Mouse (Mus musculus) spleen, embryonic (tissue): ENCODE data around the gene Srek1.

Source experiments
- CTCF ChIA-PET: fragments of 350-600 bp; sonication (Branson Sonifier 250); formaldehyde crosslinking; loops from one replicate; lab custom pipeline; 2022; lab: Charles Lee

Gene Srek1

DNA sequence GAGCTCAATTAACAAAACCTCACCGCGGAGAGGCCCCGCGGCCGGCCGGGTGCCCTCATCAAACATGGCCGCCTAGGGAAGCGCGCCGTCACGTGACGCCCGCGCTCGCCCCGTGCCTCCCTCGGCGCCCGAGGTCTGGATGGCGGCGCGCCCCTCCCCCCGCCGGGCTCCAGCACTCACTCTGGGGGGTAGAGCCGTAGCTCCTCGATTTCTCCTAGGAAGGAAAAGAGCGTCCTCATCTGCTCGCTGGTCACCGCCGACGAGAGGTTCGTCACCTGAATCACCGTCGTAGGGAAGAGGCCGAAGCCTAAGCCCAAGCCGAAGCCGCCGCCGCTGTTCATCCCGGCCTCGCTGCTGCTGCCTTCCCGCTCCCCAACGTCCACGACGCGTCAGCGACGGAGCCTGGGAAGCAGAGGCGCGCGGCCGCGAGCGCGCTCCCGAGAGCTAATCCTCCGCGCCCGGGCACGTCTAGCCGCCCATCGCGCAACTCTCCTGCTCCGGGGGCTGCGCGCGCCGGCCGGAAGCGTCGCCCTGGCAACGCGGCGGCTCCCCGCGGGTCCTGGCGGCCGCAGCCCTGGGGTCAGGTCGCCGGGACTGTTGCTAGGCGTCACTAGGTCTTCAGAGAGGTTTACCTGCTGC is at the start of gene Srek1:
TSS of gene Srek1 (minus strand) at position 490 of the 639 bp plus-strand sequence.
- CTCF ChIA-PET = no interaction called here

DNA sequence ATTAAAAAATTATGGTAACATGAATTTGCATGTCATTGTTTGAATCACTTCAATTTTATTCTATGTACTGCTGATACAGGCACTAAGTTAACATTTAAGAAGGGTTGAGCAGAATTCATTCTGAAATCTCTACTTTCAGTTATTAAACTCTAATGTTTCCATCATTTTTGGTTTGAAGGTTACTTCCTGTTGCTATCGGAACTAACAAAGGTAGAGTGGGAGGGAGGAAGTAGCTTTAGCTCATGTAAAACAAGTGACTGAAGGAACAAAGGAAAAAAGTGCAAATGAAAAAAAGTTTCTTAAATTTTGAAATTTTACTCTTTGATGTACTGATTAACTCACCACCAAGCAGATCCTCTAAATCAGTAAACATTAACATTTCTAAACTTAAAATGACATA is 47.9 kb upstream of the Srek1 start:
- CTCF ChIA-PET = no interaction called here

DNA sequence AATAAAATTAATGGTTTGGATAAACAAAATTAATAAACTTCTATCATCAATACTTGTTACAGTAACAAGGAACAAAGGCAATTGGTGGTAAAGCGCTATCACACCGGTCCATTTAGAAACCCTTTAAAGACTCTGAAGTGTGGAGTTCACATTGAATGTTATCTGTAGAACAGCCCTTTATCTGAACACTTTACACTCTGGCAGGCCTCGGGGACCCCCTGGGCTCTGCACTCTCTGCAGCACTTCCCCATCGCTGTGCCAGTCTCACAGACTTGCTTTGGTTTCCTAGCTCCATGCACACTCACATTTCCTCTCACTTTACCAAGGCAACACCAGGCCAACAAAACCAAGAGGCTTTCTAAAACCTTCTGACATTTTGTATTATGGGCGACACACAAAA is 45.0 kb upstream of the Srek1 start:
- CTCF ChIA-PET = no interaction called here

GRCm38 (mm10) chr13:103817935-103818334 is 43.5 kb upstream of the Srek1 start:
- CTCF ChIA-PET = no interaction called here

DNA sequence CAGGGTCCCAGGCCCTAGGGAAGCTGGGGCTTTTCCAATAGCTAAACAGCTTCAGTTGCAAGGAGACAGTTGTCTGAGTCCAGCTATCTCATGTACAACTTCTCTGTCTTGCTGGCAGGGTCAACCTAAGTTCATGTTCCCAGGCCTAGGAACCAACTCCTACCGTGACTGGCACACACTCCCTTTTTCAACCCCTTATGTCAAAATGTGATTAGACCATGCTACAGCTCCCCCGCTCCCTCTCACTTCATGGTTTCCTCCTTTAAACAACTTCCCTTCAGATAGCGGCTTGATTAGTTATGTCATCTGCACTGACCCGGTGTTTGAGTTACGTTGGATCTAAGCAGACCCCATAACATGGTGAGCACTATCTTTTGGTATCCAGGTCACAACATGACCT is 33.1 kb upstream of the Srek1 start:
- CTCF ChIA-PET = no interaction called here

DNA sequence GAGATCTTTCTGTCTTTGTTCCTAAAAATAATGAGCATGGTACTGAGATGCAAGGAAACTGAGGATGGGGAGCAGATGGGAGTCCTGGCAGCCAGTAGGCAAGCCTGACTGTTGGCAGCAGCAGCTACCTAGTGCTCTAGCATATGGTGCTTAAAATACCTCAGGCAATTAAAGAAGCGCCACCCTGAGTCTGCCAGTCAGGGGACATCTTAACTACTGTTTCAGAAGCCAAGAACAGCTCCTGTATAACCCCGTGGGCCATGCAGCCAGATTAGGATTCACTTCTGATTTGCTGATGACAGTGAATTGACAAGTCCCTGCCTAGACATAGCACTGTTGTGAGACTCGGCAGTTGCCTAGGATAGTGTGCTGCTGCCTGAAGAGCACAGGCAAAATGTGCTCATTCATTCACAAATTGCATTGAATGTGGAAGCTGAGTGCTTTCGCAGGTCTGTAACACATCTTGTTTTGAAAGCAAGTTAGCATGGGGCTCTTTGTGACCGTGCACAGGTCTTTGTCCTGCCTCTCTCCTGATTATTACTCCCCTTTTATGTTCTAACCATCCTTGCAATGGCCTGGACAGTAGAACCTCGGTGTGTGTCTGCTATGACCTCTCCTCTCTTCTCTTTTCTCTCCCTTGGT is 31.9 kb upstream of the Srek1 start:
- CTCF ChIA-PET = no interaction called here

GRCm38 (mm10) chr13:103803721-103804120 is 29.3 kb upstream of the Srek1 start:
- CTCF ChIA-PET = interaction anchor here (0.6 kb wide), 1 partner anchor 33 kb away, joined by 18 read pairs; no protein-coding TSS in a partner anchor

- CTCF ChIA-PET = no interaction called here
These were observed 26.6 kb upstream of the Srek1 start for GRCm38 (mm10) chr13:103801021-103801420.

- CTCF ChIA-PET = no interaction called here
These were observed 20.5 kb upstream of the Srek1 start for GRCm38 (mm10) chr13:103794688-103795543.

GRCm38 (mm10) chr13:103779922-103780585 is 5.6 kb upstream of the Srek1 start:
- CTCF ChIA-PET = no interaction called here

DNA sequence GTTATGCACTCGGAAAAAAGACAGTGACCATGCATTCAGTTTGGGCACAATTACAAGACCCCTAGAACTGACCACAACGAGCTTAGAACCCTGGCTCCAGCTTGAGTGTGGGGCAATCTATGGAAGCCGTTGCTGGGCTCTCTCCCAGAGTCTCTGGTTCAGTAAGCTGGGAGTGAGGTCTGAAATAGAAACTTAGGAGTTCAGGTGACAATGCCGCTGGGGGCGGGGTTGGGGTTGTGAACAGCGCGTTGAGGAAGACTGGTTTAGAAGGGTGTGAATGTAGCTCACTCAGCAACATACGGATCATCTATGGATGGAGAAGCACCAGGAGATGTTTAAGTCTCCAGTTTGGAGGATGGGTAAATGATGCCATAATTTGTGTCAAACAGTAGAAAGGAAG is 2.7 kb upstream of the Srek1 start:
- CTCF ChIA-PET = no interaction called here

- CTCF ChIA-PET = no interaction called here
These were observed 845 bp downstream of the Srek1 start for GRCm38 (mm10) chr13:103773407-103774118.

GRCm38 (mm10) chr13:103772917-103773316 is 1.5 kb downstream of the Srek1 start:
- CTCF ChIA-PET = no interaction called here

GRCm38 (mm10) chr13:103770821-103771220 is 3.6 kb downstream of the Srek1 start:
- CTCF ChIA-PET = interaction anchor here (0.6 kb wide), 1 partner anchor 33 kb away, joined by 18 read pairs; no protein-coding TSS in a partner anchor

DNA sequence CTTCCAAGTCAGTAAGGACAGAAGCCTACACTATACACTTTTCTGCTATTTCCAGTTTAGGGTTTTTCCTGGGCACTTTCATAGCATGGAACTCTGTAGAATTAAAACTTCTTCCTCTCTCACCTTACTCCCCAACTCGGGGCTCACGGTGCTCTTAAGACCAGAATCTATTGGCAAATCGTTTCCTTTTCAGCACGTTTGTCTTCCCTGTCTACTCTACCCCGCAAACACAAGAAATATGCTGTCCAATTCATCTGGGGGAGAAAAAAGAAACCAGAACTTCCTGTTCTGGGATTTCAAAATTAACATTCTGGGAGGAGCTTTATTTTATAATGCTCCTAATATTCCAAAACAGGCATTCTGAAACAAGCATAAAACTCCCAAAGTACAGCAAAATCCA is 6.5 kb downstream of the Srek1 start:
- CTCF ChIA-PET = no interaction called here

DNA sequence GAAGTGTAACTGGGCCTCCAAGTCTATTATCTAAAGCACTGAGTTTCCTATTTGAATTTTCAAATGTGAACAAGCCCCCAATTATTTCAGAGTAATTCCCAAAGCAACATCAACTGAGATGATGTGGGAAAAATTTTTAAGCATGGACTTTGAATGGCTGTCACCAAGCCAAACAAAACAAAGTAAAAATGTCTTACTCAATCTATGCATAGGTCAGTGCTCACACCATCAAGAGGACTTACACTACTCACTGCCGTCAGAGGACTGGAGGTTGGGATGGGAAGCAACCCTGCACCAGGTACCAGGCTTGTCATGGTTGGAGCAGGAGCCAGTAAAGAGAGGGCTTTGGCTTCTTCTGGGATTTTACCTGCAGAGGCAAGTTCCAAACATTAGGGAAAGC is 10.8 kb downstream of the Srek1 start:
- CTCF ChIA-PET = no interaction called here

DNA sequence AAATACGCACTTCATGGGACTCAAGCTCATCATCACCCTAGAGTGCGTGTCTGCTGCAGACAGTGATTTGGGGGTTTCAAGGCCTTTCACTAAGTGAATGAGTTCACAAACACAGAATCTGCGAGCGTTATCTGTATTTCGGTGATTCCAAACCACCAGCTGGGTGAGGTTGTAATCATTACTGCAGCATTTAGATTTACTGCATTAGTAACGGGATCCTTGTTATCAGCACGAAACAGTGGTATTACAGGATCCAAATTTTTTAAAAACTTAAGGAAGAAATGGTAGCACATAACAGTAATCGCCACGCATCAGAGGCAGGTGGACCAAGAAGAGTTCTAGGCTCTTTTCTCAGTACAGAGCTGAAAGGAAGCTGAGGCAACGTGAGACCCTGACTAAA is 12.4 kb downstream of the Srek1 start:
- CTCF ChIA-PET = no interaction called here

- CTCF ChIA-PET = interaction anchor here (0.7 kb wide), 1 partner anchor 1380 kb away, joined by 3 read pairs; no protein-coding TSS in a partner anchor
These were observed 23.0 kb downstream of the Srek1 start for GRCm38 (mm10) chr13:103751421-103751820.

- CTCF ChIA-PET = interaction anchor here (0.9 kb wide), 1 partner anchor 45 kb away, joined by 12 read pairs; no protein-coding TSS in a partner anchor
These were observed 28.7 kb downstream of the Srek1 start for GRCm38 (mm10) chr13:103745688-103746087.

GRCm38 (mm10) chr13:103745160-103745559 is 29.2 kb downstream of the Srek1 start:
- CTCF ChIA-PET = interaction anchor here (0.9 kb wide), 1 partner anchor 44 kb away, joined by 12 read pairs; no protein-coding TSS in a partner anchor
